Mouse (Mus musculus) intestine, embryonic 16.5 days (tissue): ENCODE measurements around the gene Intu. TPM values are rescaled to one million over a fixed set of nuclear protein-coding genes. Genes with fewer than 3 reads are reported as not detected.
A peak's percentile ranks its signal among the peaks of the same experiment; 100 is the strongest.

ENCODE experiments used
- ATAC-seq: fragments of 200-750 bp; cut with Nextera tagmentation; 2 replicates; pipeline ENCODE4 v1.8.0; 2017; ENCODE audit warnings: moderate TSS enrichment, moderate library complexity
- H3K27ac ChIP-seq: fragments of 300-500 bp; sonication (generic); 2 replicates; pipeline ENCODE4 v1.5.1; 2014; ENCODE audit warnings: mild to moderate bottlenecking, low read length
- H3K27me3 ChIP-seq: fragments of 300-500 bp; sonication (generic); replicated peaks from 2 replicates; pipeline ENCODE4 v1.6.1; 2014; ENCODE audit warnings: low read length, control low read depth, mixed read lengths; ENCODE audit not compliant: control insufficient read depth, insufficient read depth
- H3K36me3 ChIP-seq: fragments of 300-500 bp; sonication (generic); 2 replicates; pipeline ENCODE4 v1.6.1; 2014; ENCODE audit warnings: low read length, control low read depth; ENCODE audit not compliant: control insufficient read depth, insufficient read depth
- H3K4me1 ChIP-seq: fragments of 300-500 bp; sonication (generic); 2 replicates; pipeline ENCODE4 v1.6.1; 2014; ENCODE audit warnings: low read length, control low read depth, mixed read lengths; ENCODE audit not compliant: control insufficient read depth, insufficient read depth
- H3K4me2 ChIP-seq: fragments of 300-500 bp; sonication (generic); 2 replicates; pipeline ENCODE4 v1.6.1; 2014; ENCODE audit warnings: low read depth, low read length, control low read depth
- H3K4me3 ChIP-seq: fragments of 300-500 bp; sonication (generic); 2 replicates; pipeline ENCODE4 v1.5.1; 2014; ENCODE audit warnings: mild to moderate bottlenecking, low read length
- H3K9ac ChIP-seq: fragments of 300-500 bp; sonication (generic); 2 replicates; pipeline ENCODE4 v1.6.1; 2014; ENCODE audit warnings: low read depth, low read length
- H3K9me3 ChIP-seq: fragments of 300-500 bp; sonication (generic); 2 replicates; pipeline ENCODE4 v1.6.1; 2016; ENCODE audit warnings: low read length, control low read depth; ENCODE audit not compliant: control insufficient read depth
- WGBS: fragments of 180-500 bp; shearing (Covaris S2); extraction: QIAGEN DNeasy Blood & Tissue Kit; methylation state at CpG from one replicate; pipeline ENCODE4 v1.1.7; 2014; 5-methylcytosine and 5-hydroxymethylcytosine counted together
- polyA plus RNA-seq: library from polyadenylated mRNA; unstranded; fragments of >200 nt; fragmentation: Nextera tagmentation; extraction: Ambion mirVana; gene quantifications from 2 replicates; pipeline ENCODE4 v1.2.1, GENCODE M21; 2015

Gene Intu
- polyA plus RNA-seq, 1 experiment from 2014 or later, result 1.9 TPM

DNA sequence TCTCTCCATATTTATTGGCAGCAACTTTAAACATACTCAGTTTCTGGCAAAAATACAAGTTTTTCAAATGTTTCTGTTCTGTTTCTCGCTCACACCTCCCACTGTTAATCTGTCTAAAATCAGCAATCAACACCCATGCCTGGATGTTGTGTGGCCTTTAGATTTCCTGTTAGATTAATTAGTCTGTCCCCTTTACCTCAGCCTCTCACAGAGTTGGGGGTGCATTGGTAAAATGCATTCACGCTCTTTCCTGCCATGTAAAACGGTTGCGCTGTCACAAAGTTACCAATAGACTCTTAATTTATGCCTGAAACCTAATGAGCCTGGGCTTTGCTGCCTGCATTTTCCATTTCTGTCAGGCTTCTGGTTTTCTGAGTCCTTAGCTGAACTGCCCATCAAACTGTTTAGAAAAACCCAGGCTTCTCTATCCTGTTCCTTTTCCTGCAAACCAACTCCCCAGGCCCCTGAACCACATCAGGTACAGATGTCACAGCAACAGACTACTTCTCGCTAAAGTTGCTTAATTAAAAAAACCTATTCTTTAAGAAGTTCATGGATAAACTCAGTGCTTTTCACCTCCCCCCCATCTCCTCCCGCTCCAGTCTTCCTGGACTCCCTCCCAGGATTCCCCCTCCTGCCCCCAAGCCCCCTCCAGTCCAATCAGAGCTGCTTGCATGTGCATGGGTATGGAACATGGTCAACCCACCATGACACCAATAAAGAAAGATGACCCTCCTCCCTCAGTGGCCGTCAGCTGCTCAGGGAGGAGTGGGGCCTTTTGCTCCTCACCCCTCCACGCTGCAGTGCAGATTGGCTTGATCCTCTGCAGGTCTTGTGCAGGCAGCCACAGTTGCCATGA, 136.0 kb downstream of the Intu start:
- no peaks in the 10 kb centered on the region for H3K36me3 ChIP-seq
- no peak overlapping the region for H3K27ac ChIP-seq
- WGBS, result 79% methylated on average over 8 of the region's 8 CpGs
- no peak overlapping the region for H3K9ac ChIP-seq
- ATAC-seq, result no peak
- H3K4me3 ChIP-seq, result no peak overlapping the region
- H3K27me3 ChIP-seq, result no peaks in the 10 kb centered on the region
- H3K9me3 ChIP-seq, result no peaks in the 10 kb centered on the region
- H3K4me2 ChIP-seq, result no peak overlapping the region
- no peaks in the 10 kb centered on the region for H3K4me1 ChIP-seq

DNA sequence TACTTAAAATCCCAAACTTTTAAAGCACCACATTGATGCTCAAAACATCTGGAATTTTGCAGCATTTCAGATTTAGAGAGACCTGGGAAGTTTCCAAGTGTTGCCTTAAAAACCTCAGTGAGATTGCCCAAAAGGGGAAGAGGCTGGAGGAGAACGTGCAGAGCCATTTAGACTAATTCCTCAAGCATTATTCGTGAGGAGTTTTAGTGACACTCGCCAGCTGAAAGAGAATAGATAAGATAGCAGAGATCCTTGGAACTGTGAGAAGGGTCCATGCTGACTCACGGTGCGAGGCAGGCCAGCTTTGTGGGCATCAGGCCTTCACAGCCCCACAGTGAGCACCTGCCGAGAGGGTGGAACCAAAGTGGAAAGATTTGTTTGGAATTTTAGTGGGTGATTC, 137.8 kb downstream of the Intu start:
- Histone ChIP-seq H3K9ac (no peak overlapping the region), H3K27ac (no peak overlapping the region), H3K4me3 (no peak overlapping the region), H3K36me3 (no peaks in the 10 kb centered on the region), H3K27me3 (no peaks in the 10 kb centered on the region), H3K4me2 (no peak overlapping the region), H3K9me3 (no peaks in the 10 kb centered on the region), H3K4me1 (no peaks in the 10 kb centered on the region)
- no peak for ATAC-seq
- 58% methylated on average over 6 of the region's 6 CpGs for WGBS

DNA sequence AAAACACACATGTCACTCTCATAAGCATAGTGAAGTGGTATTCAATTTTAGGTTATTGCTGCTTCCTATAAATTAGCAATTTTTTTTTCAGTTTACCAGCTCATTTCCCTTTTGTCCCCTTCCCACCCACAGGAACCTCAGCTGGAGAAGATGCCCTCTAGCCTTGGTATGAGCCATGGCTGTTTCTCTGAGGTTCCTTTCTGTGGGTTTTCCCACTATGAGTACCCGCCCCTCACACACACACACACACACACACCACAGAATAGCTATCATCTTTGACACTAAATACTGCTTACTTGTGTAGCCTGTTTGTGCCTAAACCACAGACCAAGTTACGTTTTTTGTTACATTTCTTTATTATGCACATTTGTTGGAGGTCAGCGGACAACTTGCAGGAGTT, 138.3 kb downstream of the Intu start:
- H3K27me3 ChIP-seq, result no peaks in the 10 kb centered on the region
- H3K27ac ChIP-seq, result no peak overlapping the region
- no peak for ATAC-seq
- 95% methylated on average over 3 of the region's 3 CpGs for WGBS
- H3K36me3 ChIP-seq, result no peaks in the 10 kb centered on the region
- H3K4me2 ChIP-seq, result no peak overlapping the region
- no peaks in the 10 kb centered on the region for H3K4me1 ChIP-seq
- H3K4me3 ChIP-seq, result no peak overlapping the region
- no peak overlapping the region for H3K9ac ChIP-seq
- no peaks in the 10 kb centered on the region for H3K9me3 ChIP-seq

DNA sequence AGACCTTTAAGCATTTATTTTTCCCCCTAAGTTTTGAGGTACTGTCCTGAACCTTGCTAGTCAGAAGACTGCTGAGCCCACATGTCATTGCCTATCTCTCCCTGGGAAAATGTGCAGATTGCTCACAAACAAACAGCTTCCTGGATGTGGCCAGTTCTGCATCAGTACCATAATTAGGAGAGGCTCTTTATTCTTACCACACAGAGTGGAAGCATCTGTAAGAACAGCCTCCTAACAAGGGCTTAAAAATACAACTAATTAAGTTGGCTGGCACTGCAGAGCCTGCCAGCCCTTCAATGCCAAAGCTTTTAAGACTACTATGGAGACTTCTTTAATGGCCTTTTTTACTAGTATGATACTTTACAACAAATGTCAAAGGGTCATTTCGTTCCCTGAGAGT, 142.4 kb downstream of the Intu start:
- H3K9ac ChIP-seq, result no peak overlapping the region
- no peak overlapping the region for H3K4me2 ChIP-seq
- H3K27me3 ChIP-seq, result no peaks in the 10 kb centered on the region
- H3K27ac ChIP-seq, result no peak overlapping the region
- H3K9me3 ChIP-seq, result no peaks in the 10 kb centered on the region
- no peak overlapping the region for H3K4me3 ChIP-seq
- no peak for ATAC-seq
- 82% methylated on average over 1 of the region's 1 CpGs for WGBS
- no peaks in the 10 kb centered on the region for H3K36me3 ChIP-seq
- H3K4me1 ChIP-seq, result no peaks in the 10 kb centered on the region

DNA sequence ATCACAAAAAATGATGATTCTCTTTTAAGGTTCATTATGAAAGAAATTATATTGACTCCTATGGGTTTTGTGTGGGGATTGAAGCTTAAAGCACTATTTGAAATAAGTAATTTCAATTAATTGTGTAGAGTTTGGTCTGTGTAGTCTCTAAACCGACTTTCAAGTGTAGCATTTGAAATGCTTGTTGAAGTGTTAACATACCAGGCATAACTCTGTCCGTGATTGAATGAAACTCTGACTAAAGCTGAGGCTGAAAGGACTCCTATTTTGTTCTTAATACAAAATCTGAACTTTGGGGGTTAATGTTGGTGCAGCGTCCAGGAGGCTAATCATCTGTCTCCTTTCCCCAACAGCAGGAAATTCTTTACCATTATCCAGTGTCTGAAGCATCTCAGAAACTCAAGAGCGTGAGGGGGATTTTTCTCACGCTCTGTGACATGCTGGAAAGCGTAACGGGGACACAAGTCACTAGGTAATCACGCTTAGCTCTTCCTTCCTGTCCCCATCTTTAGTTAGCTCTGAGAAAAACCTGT, 143.9 kb downstream of the Intu start:
- no peaks in the 10 kb centered on the region for H3K4me1 ChIP-seq
- H3K4me2 ChIP-seq, result no peak overlapping the region
- no peak overlapping the region for H3K9ac ChIP-seq
- H3K27ac ChIP-seq, result no peak overlapping the region
- WGBS, result 43% methylated on average over 8 of the region's 8 CpGs
- no peaks in the 10 kb centered on the region for H3K9me3 ChIP-seq
- no peaks in the 10 kb centered on the region for H3K27me3 ChIP-seq
- no peaks in the 10 kb centered on the region for H3K36me3 ChIP-seq
- no peak overlapping the region for H3K4me3 ChIP-seq
- no peak for ATAC-seq

DNA sequence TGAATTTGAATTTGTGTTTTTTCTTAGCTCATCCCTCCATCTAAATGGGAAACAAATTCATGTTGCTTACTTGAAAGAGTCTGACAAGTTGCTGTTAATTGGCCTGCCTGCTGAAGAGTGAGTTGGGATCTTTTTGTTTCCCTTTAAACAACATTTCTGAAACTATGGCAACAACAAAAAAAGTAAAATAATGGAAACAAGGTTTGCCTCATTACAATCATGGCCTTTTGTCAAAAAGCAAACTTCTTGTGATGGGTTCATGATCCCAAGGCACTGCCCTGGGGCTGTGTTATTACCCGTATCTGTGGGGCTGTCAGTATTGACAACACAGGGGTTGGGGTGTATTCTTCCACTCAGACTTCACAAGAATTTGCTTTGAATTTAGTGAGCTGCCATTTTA, 147.8 kb downstream of the Intu start:
- Histone ChIP-seq H3K9me3 (no peaks in the 10 kb centered on the region), H3K36me3 (no peaks in the 10 kb centered on the region), H3K4me3 (no peak overlapping the region), H3K27ac (no peak overlapping the region), H3K27me3 (no peaks in the 10 kb centered on the region), H3K9ac (no peak overlapping the region), H3K4me1 (no peaks in the 10 kb centered on the region), H3K4me2 (no peak overlapping the region)
- ATAC-seq, result no peak
- 78% methylated on average over 1 of the region's 1 CpGs for WGBS

DNA sequence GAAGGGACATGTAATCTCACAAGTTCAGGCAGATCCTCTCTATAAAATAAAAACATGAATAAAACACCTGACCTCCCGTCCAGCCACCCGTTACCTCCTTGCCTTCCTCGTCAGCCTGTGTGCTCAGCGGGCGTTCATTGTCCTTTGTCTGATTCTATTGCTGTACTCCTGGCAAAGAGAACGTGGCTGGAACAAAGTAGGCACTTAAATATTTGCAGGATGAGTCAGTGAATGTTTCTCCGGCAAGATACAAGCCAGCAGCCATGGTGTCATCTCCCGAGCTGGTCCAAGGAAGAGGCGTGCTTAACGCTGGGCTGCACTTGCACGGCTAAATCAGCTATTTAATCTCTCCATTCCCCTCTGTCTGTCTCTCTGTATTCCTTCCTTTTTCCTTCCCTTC, 151.3 kb downstream of the Intu start:
- Histone ChIP-seq H3K4me1 (peaks cover 6% of the 10 kb centered on the region; the same call in 1 of the 2 replicates), H3K9me3 (no peaks in the 10 kb centered on the region), H3K36me3 (no peaks in the 10 kb centered on the region), H3K4me3 (no peak overlapping the region), H3K27me3 (no peaks in the 10 kb centered on the region), H3K4me2 (no peak overlapping the region), H3K9ac (no peak overlapping the region), H3K27ac (0 out of 2 replicates have a peak overlapping the region, but pooled peaks have one; percentile 14)
- 38% methylated on average over 11 of the region's 11 CpGs for WGBS
- ATAC-seq, result peak; percentile 44; the same call in 1 of the 2 replicates

DNA sequence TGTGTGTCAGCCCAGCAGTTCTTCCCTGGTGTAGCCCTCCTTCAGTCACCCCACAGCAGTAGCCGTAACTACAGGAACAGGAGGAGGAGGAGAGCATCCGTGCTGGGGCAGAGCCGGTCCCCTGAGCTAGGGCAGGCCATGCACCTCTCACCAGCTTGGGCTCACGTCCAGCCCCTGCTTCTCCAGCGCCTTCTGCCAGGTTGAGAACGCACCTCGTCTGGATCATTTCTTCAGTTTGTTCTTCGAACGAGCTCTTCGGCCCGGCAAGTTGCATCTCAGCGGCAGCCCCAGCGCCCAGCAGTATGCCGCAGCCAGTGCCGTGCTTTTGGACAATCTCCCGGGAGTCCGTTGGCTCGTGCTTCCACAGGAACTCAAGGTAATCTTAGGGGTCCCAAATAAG, 152.1 kb downstream of the Intu start:
- Histone ChIP-seq H3K4me3 (no peak overlapping the region), H3K27me3 (no peaks in the 10 kb centered on the region), H3K9ac (no peak overlapping the region), H3K4me2 (no peak overlapping the region), H3K27ac (no peak overlapping the region), H3K36me3 (no peaks in the 10 kb centered on the region), H3K9me3 (no peaks in the 10 kb centered on the region), H3K4me1 (peaks cover 6% of the 10 kb centered on the region; the same call in 1 of the 2 replicates)
- WGBS, result 90% methylated on average over 18 of the region's 18 CpGs
- ATAC-seq, result no peak

DNA sequence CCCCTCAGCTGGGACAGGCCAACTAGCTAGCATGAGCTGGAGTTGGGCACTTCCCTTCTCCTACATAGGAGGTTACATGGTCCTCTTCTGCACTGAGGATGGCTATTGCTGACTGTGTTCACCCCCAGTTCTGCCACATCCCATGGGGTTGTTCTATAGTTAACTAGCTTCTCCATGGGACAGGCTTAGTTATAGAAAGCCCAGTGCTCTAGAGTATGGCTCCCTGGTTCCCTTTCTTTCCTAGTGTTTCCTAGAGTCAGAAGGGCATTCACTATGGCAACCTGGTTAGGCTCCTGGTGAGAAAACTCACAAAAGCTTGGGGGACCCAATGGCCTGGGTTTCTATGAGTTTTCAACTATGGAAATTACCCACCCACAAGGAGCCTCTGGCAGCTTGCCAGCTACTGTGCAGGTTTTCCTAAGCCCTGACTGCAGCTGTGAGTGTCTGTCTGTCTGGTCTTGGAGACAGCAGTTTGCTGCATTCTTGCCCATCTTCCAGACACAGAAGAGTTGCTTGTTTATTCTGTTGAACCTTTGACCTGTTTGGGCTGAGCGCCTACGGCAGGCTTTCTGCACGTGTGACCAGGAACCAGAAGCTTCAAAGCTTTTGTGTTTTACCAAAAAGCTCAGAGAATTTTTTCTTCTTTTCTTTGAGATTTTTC, 154.9 kb downstream of the Intu start:
- H3K4me2 ChIP-seq, result no peak overlapping the region
- no peaks in the 10 kb centered on the region for H3K9me3 ChIP-seq
- ATAC-seq, result peak; percentile 63; the same call in 1 of the 2 replicates
- peaks cover 6% of the 10 kb centered on the region; the same call in 1 of the 2 replicates for H3K4me1 ChIP-seq
- no peak overlapping the region for H3K27ac ChIP-seq
- H3K9ac ChIP-seq, result no peak overlapping the region
- 15% methylated on average over 3 of the region's 3 CpGs for WGBS
- no peaks in the 10 kb centered on the region for H3K36me3 ChIP-seq
- H3K27me3 ChIP-seq, result no peaks in the 10 kb centered on the region
- H3K4me3 ChIP-seq, result no peak overlapping the region
